Mouse (Mus musculus) testis, postnatal 14 days (tissue): Measurements from ENCODE around the gene Fam13c.
A peak's percentile ranks its signal among the peaks of the same experiment; 100 is the strongest.

Experiments used
- DNase-seq: peaks from one replicate; pipeline ENCODE4 v3.0.0; 2021; ENCODE audit warnings: low spot score

The Fam13c gene

GRCm38 (mm10) chr10:70599126-70599924 is 159.0 kb downstream of the Fam13c start:
- DNase-seq: peak; percentile 97

DNA sequence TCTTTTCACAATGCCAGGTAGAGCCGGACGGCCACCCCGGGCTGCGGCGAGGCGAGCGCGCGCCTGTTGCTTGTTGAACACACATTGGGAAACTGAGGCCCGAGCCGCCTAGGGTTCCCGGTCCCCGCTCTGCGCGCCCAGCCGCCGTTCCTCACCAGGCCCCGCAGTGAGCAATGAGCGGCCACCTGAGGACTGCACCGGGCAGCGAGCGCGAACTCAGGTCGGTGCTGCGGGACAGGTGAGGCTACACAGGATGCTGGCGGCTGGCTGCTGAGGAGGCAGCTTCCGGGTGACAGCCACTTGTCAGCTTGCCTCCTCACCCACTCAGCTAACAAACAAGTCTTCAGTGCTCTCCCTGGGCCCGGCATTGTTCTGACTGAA is 159.6 kb downstream of the Fam13c start:
- no peak for DNase-seq
